Comparison of ENCODE assay signal across 12 mouse cellular contexts in genomic region chr9:72656940-72657339, GRCm38 (mm10). TPM values are rescaled to one million over a fixed set of nuclear protein-coding genes. Genes with fewer than 3 reads are reported as not detected.
DNase-seq lines count a peak whose midpoint lies in the region; ATAC-seq and TF ChIP-seq lines count a peak whose summit lies in the region.
"Had no signal": no experiment of that assay in that cellular context is flagged by ENCODE, and none has a peak within 500 bp of the region (broad histone marks: within the 10 kb centered on the region; RNA-seq: fewer than 3 reads in every experiment).

No protein-coding gene starts in this region.

- H3K9ac ChIP-seq in kidney, embryonic 15.5 days = no peak overlapping the region
- H3K9ac ChIP-seq in ES-E14 (ENCODE audit: insufficient read depth, low read depth, low read length, poor library complexity, severe bottlenecking) = no peak overlapping the region; the same call in 1 of the 2 replicates
- no peak overlapping the region for H3K9ac ChIP-seq in liver, embryonic 14.5 days (replicated peaks)
- no peak overlapping the region for H3K9ac ChIP-seq in intestine, embryonic 16.5 days (ENCODE audit: low read depth, low read length)
- H3K9ac ChIP-seq: midbrain, embryonic 12.5 days; neural tube, embryonic 12.5 days had no signal

- H3K4me3 ChIP-seq in kidney, embryonic 15.5 days (replicated peaks) = no peak overlapping the region
- H3K4me3 ChIP-seq in ES-E14 (ENCODE audit: insufficient read depth in 1 of 2, low read depth in 1 of 2, low read length in 2 of 2, poor library complexity in 1 of 2, severe bottlenecking in 1 of 2) = no peak overlapping the region
- H3K4me3 ChIP-seq in liver, embryonic 14.5 days (ENCODE audit: insufficient read depth in 1 of 2, low read depth in 2 of 2, low read length in 2 of 2) = no peak overlapping the region
- no peak overlapping the region for H3K4me3 ChIP-seq in intestine, embryonic 16.5 days (ENCODE audit: low read length)
- H3K4me3 ChIP-seq: midbrain, embryonic 12.5 days; neural tube, embryonic 12.5 days had no signal

- in situ Hi-C loops in ES-E14 (cut with MboI; ENCODE audit: low sequenced_read_pairs in 2 of 2, unreplicated experiment in 2 of 2) = no loop called here

- no peak for TF ChIP-seq EP300 in liver, embryonic 14.5 days (IDR thresholded peaks at IDR 0.05; ENCODE audit: low read depth)

- no peak for DNase-seq in kidney, adult 9 months
- DNase-seq in ES-E14 (ENCODE audit: low read depth, low spot score) (no peak), R1 (ENCODE audit: low read depth, low spot score) (peak; percentile 59)
- DNase-seq in liver, embryonic 14.5 days (ENCODE audit: low read depth in 3 of 3, low spot score in 3 of 3) = no peak
- no peak for DNase-seq in adrenal gland, adult 18-20 months (ENCODE audit: low spot score in 2 of 2)
- DNase-seq: adrenal gland, adult 2 months; kidney, postnatal 4 days had no signal

- 51% methylated on average over 3 of the region's 3 CpGs for WGBS in kidney, embryonic 15.5 days
- WGBS in liver, embryonic 14.5 days (ENCODE audit: insufficient replicate concordance) = 10% methylated on average over 3 of the region's 3 CpGs
- 56% methylated on average over 3 of the region's 3 CpGs for WGBS in intestine, embryonic 16.5 days

- no peak; the same call in 1 of the 2 replicates for TF ChIP-seq CTCF in liver, embryonic 14.5 days (IDR thresholded peaks at IDR 0.05; ENCODE audit: low read depth)

- no peak for ATAC-seq in kidney, embryonic 15.5 days (replicated peaks; ENCODE audit: low FRiP score)
- ATAC-seq in liver, embryonic 14.5 days (ENCODE audit: insufficient read depth) = 0 out of 2 replicates have a peak, but pooled peaks have one; percentile 8
- ATAC-seq in intestine, embryonic 16.5 days = no peak
- ATAC-seq: hindbrain, embryonic 16.5 days had no signal

- peaks cover 52% of the 10 kb centered on the region for H3K4me1 ChIP-seq in kidney, embryonic 15.5 days
- H3K4me1 ChIP-seq in ES-E14 (ENCODE audit: control insufficient read depth in 2 of 2, insufficient read depth in 2 of 2, low read length in 2 of 2, poor library complexity in 1 of 2) = peaks cover 5 to 39% of the 10 kb centered on the region in 2 experiments; a peak in 3 of 4 replicates
- H3K4me1 ChIP-seq in liver, embryonic 14.5 days (replicated peaks; ENCODE audit: control insufficient read depth in 2 of 2, insufficient read depth in 2 of 2, low read length in 1 of 2) = peaks cover 13 to 17% of the 10 kb centered on the region in 2 experiments
- peaks cover 16% of the 10 kb centered on the region; the same call in 1 of the 2 replicates for H3K4me1 ChIP-seq in intestine, embryonic 16.5 days (ENCODE audit: control insufficient read depth, insufficient read depth, low read length)

- no peak overlapping the region for H3K4me2 ChIP-seq in kidney, embryonic 15.5 days
- no peak overlapping the region for H3K4me2 ChIP-seq in liver, embryonic 14.5 days (ENCODE audit: low read depth)
- H3K4me2 ChIP-seq in intestine, embryonic 16.5 days (ENCODE audit: low read depth, low read length) = no peak overlapping the region
- H3K4me2 ChIP-seq: midbrain, embryonic 12.5 days; neural tube, embryonic 12.5 days had no signal

- H3K27ac ChIP-seq in kidney, embryonic 15.5 days = peak overlapping the region; percentile 41
- peak overlapping the region; percentile 23; the same call in 1 of the 2 replicates for H3K27ac ChIP-seq in ES-E14 (ENCODE audit: insufficient read depth, low read depth, low read length, poor library complexity, severe bottlenecking)
- no peak overlapping the region for H3K27ac ChIP-seq in liver, embryonic 14.5 days
- no peak overlapping the region for H3K27ac ChIP-seq in intestine, embryonic 16.5 days (ENCODE audit: low read length)
- H3K27ac ChIP-seq: midbrain, embryonic 12.5 days; neural tube, embryonic 12.5 days had no signal

- no peaks in the 10 kb centered on the region for H3K36me3 ChIP-seq in kidney, embryonic 15.5 days
- no peaks in the 10 kb centered on the region for H3K36me3 ChIP-seq in ES-E14 (ENCODE audit: control insufficient read depth, insufficient read depth, low read length, poor library complexity, severe bottlenecking)
- H3K36me3 ChIP-seq in liver, embryonic 14.5 days (replicated peaks; ENCODE audit: control insufficient read depth, insufficient read depth, low read depth) = no peaks in the 10 kb centered on the region
- H3K36me3 ChIP-seq in intestine, embryonic 16.5 days (ENCODE audit: control insufficient read depth, insufficient read depth, low read length) = no peaks in the 10 kb centered on the region
- H3K36me3 ChIP-seq: midbrain, embryonic 12.5 days; neural tube, embryonic 12.5 days had no signal

- H3K27me3 ChIP-seq in kidney, embryonic 15.5 days = no peaks in the 10 kb centered on the region
- H3K27me3 ChIP-seq in liver, embryonic 14.5 days (ENCODE audit: control insufficient read depth, insufficient read depth, low read length) = no peaks in the 10 kb centered on the region
- H3K27me3 ChIP-seq in intestine, embryonic 16.5 days (replicated peaks; ENCODE audit: control insufficient read depth, insufficient read depth, low read length) = no peaks in the 10 kb centered on the region
- H3K27me3 ChIP-seq: midbrain, embryonic 12.5 days; neural tube, embryonic 12.5 days had no signal

- H3K9me3 ChIP-seq in kidney, embryonic 15.5 days (replicated peaks) = no peaks in the 10 kb centered on the region
- no peaks in the 10 kb centered on the region for H3K9me3 ChIP-seq in ES-E14 (ENCODE audit: control insufficient read depth, insufficient read depth, low read depth, low read length)
- H3K9me3 ChIP-seq in liver, embryonic 14.5 days (ENCODE audit: control insufficient read depth, low read length) = no peaks in the 10 kb centered on the region
- no peaks in the 10 kb centered on the region for H3K9me3 ChIP-seq in intestine, embryonic 16.5 days (ENCODE audit: control insufficient read depth, low read length)
- H3K9me3 ChIP-seq: midbrain, embryonic 12.5 days; neural tube, embryonic 12.5 days had no signal

TF ChIP-seq in ES-E14, 5 proteins besides CTCF, POLR2A, EP300 and RAD21:
- TF ChIP-seq ZC3H11A (IDR thresholded peaks at IDR 0.05; ENCODE audit: borderline replicate concordance, low read depth, low read length) (no peak), MAFK (IDR thresholded peaks at IDR 0.05; ENCODE audit: insufficient read depth, low read depth, low read length) (no peak), CHD2 (IDR thresholded peaks at IDR 0.05; ENCODE audit: low read depth, low read length) (no peak), ZNF384 (IDR thresholded peaks at IDR 0.05; ENCODE audit: low read depth, low read length) (no peak), HCFC1 (IDR thresholded peaks at IDR 0.05; ENCODE audit: borderline replicate concordance, insufficient read depth, low read length) (no peak)

RNA-seq across cellular contexts. Expression of gene Nedd4, which starts 5.2 kb away (rescaled TPM):
- polyA plus RNA-seq in kidney, embryonic 15.5 days (2015; fragmentation: Nextera tagmentation; extraction: Ambion mirVana) = 647 and 670 TPM in 2 replicates
- 302 and 324 TPM in 2 replicates for total RNA-seq in ES-E14 (2012; rRNA removed)
- polyA plus RNA-seq in liver, embryonic 14.5 days (2012; rRNA removed) = 63.8 and 87.8 TPM in 2 replicates
- 86.9 and 98.6 TPM in 2 replicates for polyA plus RNA-seq in liver, embryonic 14.5 days (2014; fragmentation: Nextera tagmentation; extraction: Ambion mirVana)
- total RNA-seq in adrenal gland, adult 18-20 months (2021) = 100 to 1,000 TPM; 376 to 378 TPM
- 397 and 409 TPM in 2 replicates for polyA plus RNA-seq in intestine, embryonic 16.5 days (2015; fragmentation: Nextera tagmentation; extraction: Ambion mirVana)

Comparison
In these comparisons a context has a peak if more than half of its experiments do, and no peak if none do; other contexts are left out.
1. H3K27ac ChIP-seq: peak in kidney, embryonic 15.5 days (single experiment) and ES-E14 (single experiment); none in liver, embryonic 14.5 days (single experiment) and intestine, embryonic 16.5 days (single experiment).